Mouse (Mus musculus): Measurements from ENCODE around the gene Aym1.

Aym1 gene

DNA sequence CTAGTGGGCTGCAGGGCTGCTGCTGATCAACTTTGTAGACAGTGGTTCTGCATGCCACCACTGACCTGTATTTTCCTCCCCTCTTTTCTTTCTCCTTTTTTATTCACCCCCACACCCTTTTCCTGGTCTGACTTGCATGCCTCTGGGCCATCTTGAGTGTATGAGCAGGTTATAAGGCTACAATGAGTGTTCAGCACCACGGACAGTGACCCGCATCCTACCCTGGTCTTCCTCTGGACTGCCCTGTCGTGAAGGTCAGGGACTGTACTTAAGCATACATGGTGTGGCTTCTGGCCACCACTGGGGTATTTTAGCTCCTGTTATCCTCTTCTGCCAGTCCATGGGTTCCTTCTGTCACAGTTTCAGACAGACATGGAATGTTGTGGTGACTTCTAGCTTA, 50.3 kb downstream of the Aym1 start:
- DNase-seq (ENCODE audit: low read depth), result peak; percentile 22
